Mouse (Mus musculus): Measurements from ENCODE around the gene Selenoo. TPM values are rescaled to one million over a fixed set of nuclear protein-coding genes. Genes with fewer than 3 reads are reported as not detected.
A peak's percentile ranks its signal among the peaks of the same experiment; 100 is the strongest.

The Selenoo gene
- polyA plus RNA-seq (2016; fragmentation: Nextera tagmentation; extraction: Ambion mirVana) = 12.9 and 13.0 TPM in 2 replicates

GRCm38 (mm10) chr15:89088607-89089247 lies at the start of gene Selenoo:
Gene Selenoo (plus strand): TSS chr15:89089084.
- Histone ChIP-seq H3K27me3 (replicated peaks; ENCODE audit: low read depth, poor library complexity, severe bottlenecking) (no peaks in the 10 kb centered on the region), H3K4me3 (peak within 1 kb of the TSS; percentile 98), H3K9me3 (no peaks in the 10 kb centered on the region), H3K27ac (replicated peaks) (peak within 1 kb of the TSS; percentile 90), H3K36me3 (replicated peaks) (peaks cover 53% of the 10 kb centered on the region), H3K4me1 (peaks cover 27% of the 10 kb centered on the region)
- peak; percentile 92 for DNase-seq (ENCODE audit: low spot score)
- WGBS = 2% methylated on average over 38 of the region's 38 CpGs

GRCm38 (mm10) chr15:89044381-89044780 lies 44.5 kb upstream of the Selenoo start:
- no peak for DNase-seq (ENCODE audit: low spot score)
- H3K36me3 ChIP-seq (replicated peaks) = no peaks in the 10 kb centered on the region
- WGBS = 77% methylated on average over 5 of the region's 5 CpGs

GRCm38 (mm10) chr15:89046356-89046755 lies 42.5 kb upstream of the Selenoo start:
- Histone ChIP-seq H3K27me3 (replicated peaks; ENCODE audit: low read depth, poor library complexity, severe bottlenecking) (no peaks in the 10 kb centered on the region), H3K4me1 (no peaks in the 10 kb centered on the region), H3K9me3 (peaks cover 9% of the 10 kb centered on the region; the same call in 1 of the 2 replicates), H3K36me3 (replicated peaks) (no peaks in the 10 kb centered on the region), H3K27ac (replicated peaks) (no peak overlapping the region), H3K4me3 (no peak overlapping the region)
- 72% methylated on average over 4 of the region's 4 CpGs for whole genome bisulfite sequencing
- no peak for DNase-seq (ENCODE audit: low spot score)

More at GRCm38 (mm10) chr15:89044381-89044780, 44.5 kb upstream of the Selenoo start:
- H3K9me3 ChIP-seq = peaks cover 9% of the 10 kb centered on the region; the same call in 1 of the 2 replicates
- H3K27me3 ChIP-seq (replicated peaks; ENCODE audit: low read depth, poor library complexity, severe bottlenecking) = no peaks in the 10 kb centered on the region
- H3K4me1 ChIP-seq = no peaks in the 10 kb centered on the region
- H3K4me3 ChIP-seq = no peak overlapping the region
- H3K27ac ChIP-seq (replicated peaks) = no peak overlapping the region

- DNase-seq (ENCODE audit: low spot score) = no peak
- Histone ChIP-seq H3K27me3 (replicated peaks; ENCODE audit: low read depth, poor library complexity, severe bottlenecking) (peaks cover 41% of the 10 kb centered on the region), H3K4me3 (no peak overlapping the region), H3K36me3 (replicated peaks) (no peaks in the 10 kb centered on the region), H3K27ac (replicated peaks) (no peak overlapping the region), H3K4me1 (peaks cover 5% of the 10 kb centered on the region), H3K9me3 (0 out of 2 replicates have a peak, but pooled peaks cover 2% of the 10 kb centered on the region)
- WGBS = 90% methylated on average over 7 of the region's 7 CpGs
Observed at GRCm38 (mm10) chr15:89054666-89055065, 34.2 kb upstream of the Selenoo start.

- peak overlapping the region; percentile 73 for H3K4me3 ChIP-seq
- no peak for DNase-seq (ENCODE audit: low spot score)
- no peaks in the 10 kb centered on the region for H3K9me3 ChIP-seq
- H3K27ac ChIP-seq (replicated peaks) = no peak overlapping the region
- H3K4me1 ChIP-seq = peaks cover 13% of the 10 kb centered on the region
- H3K27me3 ChIP-seq (replicated peaks; ENCODE audit: low read depth, poor library complexity, severe bottlenecking) = peaks cover 81% of the 10 kb centered on the region
- 32% methylated on average over 6 of the region's 6 CpGs for WGBS
- no peaks in the 10 kb centered on the region for H3K36me3 ChIP-seq (replicated peaks)
Observed at GRCm38 (mm10) chr15:89058736-89059135, 30.1 kb upstream of the Selenoo start.

- peak within 1 kb of the TSS; percentile 71 for H3K27ac ChIP-seq (replicated peaks)
- H3K27me3 ChIP-seq (replicated peaks; ENCODE audit: low read depth, poor library complexity, severe bottlenecking) = peaks cover 88% of the 10 kb centered on the region
Observed at GRCm38 (mm10) chr15:89059161-89059931, 29.5 kb upstream of the Selenoo start, which contains the start of gene Panx2. Gene Panx2 (plus strand): TSS chr15:89059734.

GRCm38 (mm10) chr15:89060032-89060681 lies 28.7 kb upstream of the Selenoo start:
- 2% methylated on average over 48 of the region's 48 CpGs for WGBS
- no peaks in the 10 kb centered on the region for H3K36me3 ChIP-seq (replicated peaks)
- H3K4me3 ChIP-seq = peak overlapping the region; percentile 73
- peaks cover 13% of the 10 kb centered on the region for H3K4me1 ChIP-seq
- peak overlapping the region; percentile 71 for H3K27ac ChIP-seq (replicated peaks)
- DNase-seq (ENCODE audit: low spot score) = peak; percentile 70
- H3K27me3 ChIP-seq (replicated peaks; ENCODE audit: low read depth, poor library complexity, severe bottlenecking) = peaks cover 95% of the 10 kb centered on the region
- H3K9me3 ChIP-seq = no peaks in the 10 kb centered on the region

More at GRCm38 (mm10) chr15:89059161-89059931, 29.5 kb upstream of the Selenoo start, which contains the start of gene Panx2:
- H3K4me3 ChIP-seq = peak within 1 kb of the TSS; percentile 73
- peak; percentile 50 for DNase-seq (ENCODE audit: low spot score)
- H3K4me1 ChIP-seq = peaks cover 13% of the 10 kb centered on the region
- WGBS = 1% methylated on average over 57 of the region's 57 CpGs
- no peaks in the 10 kb centered on the region for H3K36me3 ChIP-seq (replicated peaks)
- H3K9me3 ChIP-seq = no peaks in the 10 kb centered on the region

- DNase-seq (ENCODE audit: low spot score) = no peak
- Histone ChIP-seq H3K27ac (replicated peaks) (no peak overlapping the region), H3K4me3 (peak overlapping the region; percentile 73; the same call in 1 of the 2 replicates), H3K9me3 (no peaks in the 10 kb centered on the region), H3K27me3 (replicated peaks; ENCODE audit: low read depth, poor library complexity, severe bottlenecking) (peaks cover 98% of the 10 kb centered on the region), H3K4me1 (peaks cover 13% of the 10 kb centered on the region), H3K36me3 (replicated peaks) (no peaks in the 10 kb centered on the region)
- WGBS = 83% methylated on average over 12 of the region's 12 CpGs
Observed at GRCm38 (mm10) chr15:89060811-89061460, 27.9 kb upstream of the Selenoo start.

- no peak overlapping the region for H3K4me3 ChIP-seq
- no peak overlapping the region for H3K27ac ChIP-seq (replicated peaks)
- WGBS = 83% methylated on average over 6 of the region's 6 CpGs
- DNase-seq (ENCODE audit: low spot score) = no peak
- peaks cover 99% of the 10 kb centered on the region for H3K27me3 ChIP-seq (replicated peaks; ENCODE audit: low read depth, poor library complexity, severe bottlenecking)
- H3K9me3 ChIP-seq = no peaks in the 10 kb centered on the region
- H3K4me1 ChIP-seq = peaks cover 13% of the 10 kb centered on the region
- H3K36me3 ChIP-seq (replicated peaks) = no peaks in the 10 kb centered on the region
Observed at GRCm38 (mm10) chr15:89061761-89062517, 26.9 kb upstream of the Selenoo start.

- WGBS = 88% methylated on average over 5 of the region's 5 CpGs
- Histone ChIP-seq H3K27me3 (replicated peaks; ENCODE audit: low read depth, poor library complexity, severe bottlenecking) (peaks cover 99% of the 10 kb centered on the region), H3K4me1 (peaks cover 16% of the 10 kb centered on the region), H3K4me3 (no peak overlapping the region), H3K36me3 (replicated peaks) (no peaks in the 10 kb centered on the region), H3K27ac (replicated peaks) (no peak overlapping the region), H3K9me3 (no peaks in the 10 kb centered on the region)
- DNase-seq (ENCODE audit: low spot score) = no peak
Observed at GRCm38 (mm10) chr15:89062518-89062910, 26.4 kb upstream of the Selenoo start.

GRCm38 (mm10) chr15:89063001-89063400 lies 25.9 kb upstream of the Selenoo start:
- Histone ChIP-seq H3K27me3 (replicated peaks; ENCODE audit: low read depth, poor library complexity, severe bottlenecking) (peaks cover 99% of the 10 kb centered on the region), H3K4me1 (peaks cover 21% of the 10 kb centered on the region), H3K36me3 (replicated peaks) (no peaks in the 10 kb centered on the region), H3K9me3 (no peaks in the 10 kb centered on the region), H3K4me3 (no peak overlapping the region), H3K27ac (replicated peaks) (no peak overlapping the region)
- WGBS = 85% methylated on average over 7 of the region's 7 CpGs
- no peak for DNase-seq (ENCODE audit: low spot score)

All from embryonic facial prominence, embryonic 10.5 days (tissue).